Mouse (Mus musculus) midbrain, embryonic 15.5 days (tissue): ENCODE results near the gene Dis3. TPM values are rescaled to one million over a fixed set of nuclear protein-coding genes. Genes with fewer than 3 reads are reported as not detected.

Source experiments
- ATAC-seq: fragments of 200-750 bp; cut with Nextera tagmentation; replicated peaks from 2 replicates; pipeline ENCODE4 v1.8.0; 2017; ENCODE audit warnings: moderate TSS enrichment
- H3K27ac ChIP-seq: fragments of 300-500 bp; sonication (generic); 2 replicates; pipeline ENCODE4 v1.5.1; 2015; ENCODE audit warnings: mild to moderate bottlenecking, inconsistent platforms
- H3K27me3 ChIP-seq: fragments of 300-500 bp; sonication (generic); replicated peaks from 2 replicates; pipeline ENCODE4 v1.6.1; 2015; ENCODE audit warnings: inconsistent platforms
- H3K36me3 ChIP-seq: fragments of 300-500 bp; sonication (generic); replicated peaks from 2 replicates; pipeline ENCODE4 v1.6.1; 2015; ENCODE audit warnings: inconsistent platforms
- H3K4me1 ChIP-seq: fragments of 300-500 bp; sonication (generic); 2 replicates; pipeline ENCODE4 v1.6.1; 2015; ENCODE audit warnings: inconsistent platforms
- H3K4me2 ChIP-seq: fragments of 300-500 bp; sonication (generic); 2 replicates; pipeline ENCODE4 v1.6.1; 2015; ENCODE audit warnings: inconsistent platforms, mild to moderate bottlenecking, moderate library complexity
- H3K4me3 ChIP-seq: fragments of 300-500 bp; sonication (generic); 2 replicates; pipeline ENCODE4 v1.5.1; 2015; ENCODE audit warnings: mild to moderate bottlenecking, inconsistent platforms
- H3K9ac ChIP-seq: fragments of 300-500 bp; sonication (generic); 2 replicates; pipeline ENCODE4 v1.6.1; 2015; ENCODE audit warnings: mild to moderate bottlenecking, inconsistent platforms
- H3K9me3 ChIP-seq: fragments of 300-500 bp; sonication (generic); 2 replicates; pipeline ENCODE4 v1.6.1; 2016; ENCODE audit warnings: inconsistent platforms
- WGBS: fragments of 180-500 bp; shearing (Covaris S2); methylation state at CpG from one replicate; pipeline ENCODE4 v1.1.7; 2015; ENCODE audit warnings: mixed read lengths; 5-methylcytosine and 5-hydroxymethylcytosine counted together
- polyA plus RNA-seq: library from polyadenylated mRNA; unstranded; fragments of >200 nt; fragmentation: Nextera tagmentation; extraction: Ambion mirVana; gene quantifications from 2 replicates; pipeline ENCODE4 v1.2.1, GENCODE M21; 2015

Gene Dis3
- polyA plus RNA-seq, 1 experiment from 2014 or later = 20.8 TPM

GRCm38 (mm10) chr14:99031337-99031873 lies 68.2 kb downstream of the Dis3 start:
- Histone ChIP-seq H3K4me3 (no peak overlapping the region), H3K27ac (no peak overlapping the region), H3K36me3 (peaks cover 4% of the 10 kb centered on the region; the same call in 1 of the 2 replicates), H3K9me3 (no peaks in the 10 kb centered on the region), H3K4me2 (no peak overlapping the region), H3K9ac (no peak overlapping the region), H3K27me3 (no peaks in the 10 kb centered on the region), H3K4me1 (peaks cover 5% of the 10 kb centered on the region; the same call in 1 of the 2 replicates)
- ATAC-seq = peak; percentile 49; the same call in 1 of the 2 replicates
- WGBS = 84% methylated on average over 5 of the region's 5 CpGs

- H3K4me1 ChIP-seq = peaks cover 5% of the 10 kb centered on the region; the same call in 1 of the 2 replicates
- 80% methylated on average over 5 of the region's 5 CpGs for WGBS
These were observed 69.6 kb downstream of the Dis3 start for GRCm38 (mm10) chr14:99029987-99030386.

More at GRCm38 (mm10) chr14:99029987-99030386, 69.6 kb downstream of the Dis3 start:
- Histone ChIP-seq H3K27me3 (no peaks in the 10 kb centered on the region), H3K27ac (no peak overlapping the region), H3K9me3 (no peaks in the 10 kb centered on the region), H3K36me3 (no peaks in the 10 kb centered on the region), H3K4me2 (no peak overlapping the region), H3K4me3 (no peak overlapping the region), H3K9ac (no peak overlapping the region)
- peak; percentile 5; the same call in 1 of the 2 replicates for ATAC-seq

Other genes starting within 250 kb of the Dis3 start
- gene Rpl36a-ps1, start 105.5 kb downstream of the Dis3 start, polyA plus RNA-seq = not detected in 2 replicates
- 104 and 113 TPM in 2 replicates for gene Mzt1, start 53.6 kb downstream of the Dis3 start, polyA plus RNA-seq
- 12.8 and 13.7 TPM in 2 replicates for gene Bora, start 53.5 kb downstream of the Dis3 start, polyA plus RNA-seq
- gene Pibf1, start 346 bp downstream of the Dis3 start, polyA plus RNA-seq = 15.8 and 17.4 TPM in 2 replicates
- gene Klf5, start 198.9 kb upstream of the Dis3 start, polyA plus RNA-seq = 4.4 and 5.1 TPM in 2 replicates